Mouse (Mus musculus) left cerebral cortex, adult 8-10 months (tissue): ENCODE data around the gene Chl1. TPM values are rescaled to one million over a fixed set of nuclear protein-coding genes. Genes with fewer than 3 reads are reported as not detected.
A peak's percentile ranks its signal among the peaks of the same experiment; 100 is the strongest.

Experiments used
- DNase-seq, 2 experiments: peaks; one replicate each; pipeline ENCODE4 v3.0.0; 2022; ENCODE audit warnings: low spot score in 2 of 2
- total RNA-seq, 4 experiments: library from RNA; stranded (reverse); gene quantifications; 2 replicates each; pipeline ENCODE4 v1.2.4; 2022

Chl1 gene
- total RNA-seq = 100 to 1,000 TPM in 3 of 4 experiments, 10 to 100 TPM in 1; 99.5 to 125 (median 113) TPM

GRCm38 (mm10) chr6:103510392-103511289, at the start of gene Chl1:
Gene Chl1, plus strand, starts transcription at chr6:103510586.
- peak; percentile 26 to 44 for DNase-seq

- DNase-seq = no peak
Measured at GRCm38 (mm10) chr6:103465479-103466080, 44.8 kb upstream of the Chl1 start.

GRCm38 (mm10) chr6:103473316-103473715, 37.1 kb upstream of the Chl1 start:
- DNase-seq = no peak

GRCm38 (mm10) chr6:103487199-103487598, 23.2 kb upstream of the Chl1 start:
- DNase-seq = no peak

- DNase-seq = no peak
Measured at GRCm38 (mm10) chr6:103498404-103498803, 12.0 kb upstream of the Chl1 start.

- no peak for DNase-seq
Measured at GRCm38 (mm10) chr6:103504065-103504464, 6.3 kb upstream of the Chl1 start.

- no peak for DNase-seq
Measured at GRCm38 (mm10) chr6:103507751-103508575, 2.4 kb upstream of the Chl1 start.

- no peak for DNase-seq
Measured at GRCm38 (mm10) chr6:103509596-103509995, 790 bp upstream of the Chl1 start.

- peak; percentile 21 to 22 for DNase-seq
Measured at GRCm38 (mm10) chr6:103511290-103511971, 1.0 kb downstream of the Chl1 start.

GRCm38 (mm10) chr6:103511972-103512565, 1.7 kb downstream of the Chl1 start:
- peak; percentile 63 to 74 for DNase-seq

GRCm38 (mm10) chr6:103512911-103513321, 2.5 kb downstream of the Chl1 start:
- DNase-seq = peak in 1 of 2 experiments; percentile 21

- no peak for DNase-seq
Measured at GRCm38 (mm10) chr6:103513621-103514241, 3.3 kb downstream of the Chl1 start.

GRCm38 (mm10) chr6:103514346-103514745, 4.0 kb downstream of the Chl1 start:
- no peak for DNase-seq

GRCm38 (mm10) chr6:103514756-103515155, 4.4 kb downstream of the Chl1 start:
- DNase-seq = no peak

- no peak for DNase-seq
Measured at GRCm38 (mm10) chr6:103519596-103519995, 9.2 kb downstream of the Chl1 start.

- no peak for DNase-seq
Measured at GRCm38 (mm10) chr6:103525326-103526024, 15.1 kb downstream of the Chl1 start.

- no peak for DNase-seq
Measured at GRCm38 (mm10) chr6:103526945-103527777, 16.8 kb downstream of the Chl1 start.

- DNase-seq = no peak
Measured at GRCm38 (mm10) chr6:103533048-103533447, 22.7 kb downstream of the Chl1 start.

- DNase-seq = no peak
Measured at GRCm38 (mm10) chr6:103534027-103534426, 23.6 kb downstream of the Chl1 start.
